Mouse (Mus musculus): ENCODE measurements around the gene Fry. TPM values are rescaled to one million over a fixed set of nuclear protein-coding genes. Genes with fewer than 3 reads are reported as not detected.
A peak's percentile ranks its signal among the peaks of the same experiment; 100 is the strongest.

Fry gene
- polyA plus RNA-seq, 1 experiment: 78.6 TPM

GRCm38 (mm10) chr5:150196211-150196585 is 77.8 kb downstream of the Fry start:
- no peak overlapping the region for H3K27ac ChIP-seq (ENCODE audit: insufficient read depth, low read length)
- H3K4me1 ChIP-seq (ENCODE audit: control insufficient read depth, insufficient read depth, low read length): no peaks in the 10 kb centered on the region
- H3K4me3 ChIP-seq (ENCODE audit: insufficient read depth, low read length): peak overlapping the region; percentile 26
- TF ChIP-seq CTCF (IDR thresholded peaks at IDR 0.05; ENCODE audit: extremely low read depth, insufficient read depth, low read length) (no peak), POLR2A (IDR thresholded peaks at IDR 0.05; ENCODE audit: extremely low read depth, insufficient read depth, low read length) (no peak)

- TF ChIP-seq POLR2A (IDR thresholded peaks at IDR 0.05; ENCODE audit: extremely low read depth, insufficient read depth, low read length): no peak
- TF ChIP-seq CTCF (IDR thresholded peaks at IDR 0.05; ENCODE audit: extremely low read depth, insufficient read depth, low read length): no peak
- Histone ChIP-seq H3K4me1 (ENCODE audit: control insufficient read depth, insufficient read depth, low read length) (no peaks in the 10 kb centered on the region), H3K4me3 (ENCODE audit: insufficient read depth, low read length) (no peak overlapping the region), H3K27ac (ENCODE audit: insufficient read depth, low read length) (no peak overlapping the region)
These were observed 78.5 kb downstream of the Fry start for GRCm38 (mm10) chr5:150196881-150197311.

- Histone ChIP-seq H3K27ac (ENCODE audit: insufficient read depth, low read length) (no peak overlapping the region), H3K4me3 (ENCODE audit: insufficient read depth, low read length) (no peak overlapping the region), H3K4me1 (ENCODE audit: control insufficient read depth, insufficient read depth, low read length) (no peaks in the 10 kb centered on the region)
- TF ChIP-seq POLR2A (IDR thresholded peaks at IDR 0.05; ENCODE audit: extremely low read depth, insufficient read depth, low read length) (no peak), CTCF (IDR thresholded peaks at IDR 0.05; ENCODE audit: extremely low read depth, insufficient read depth, low read length) (0 out of 2 replicates have a peak, but pooled peaks have one; percentile 3)
These were observed 88.3 kb downstream of the Fry start for GRCm38 (mm10) chr5:150206749-150207148.

- TF ChIP-seq CTCF (IDR thresholded peaks at IDR 0.05; ENCODE audit: extremely low read depth, insufficient read depth, low read length) (no peak), POLR2A (IDR thresholded peaks at IDR 0.05; ENCODE audit: extremely low read depth, insufficient read depth, low read length) (no peak)
- Histone ChIP-seq H3K4me3 (ENCODE audit: insufficient read depth, low read length) (no peak overlapping the region), H3K27ac (ENCODE audit: insufficient read depth, low read length) (no peak overlapping the region), H3K4me1 (ENCODE audit: control insufficient read depth, insufficient read depth, low read length) (no peaks in the 10 kb centered on the region)
These were observed 89.2 kb downstream of the Fry start for GRCm38 (mm10) chr5:150207596-150207995.

- H3K4me1 ChIP-seq (ENCODE audit: control insufficient read depth, insufficient read depth, low read length): no peaks in the 10 kb centered on the region
- no peak overlapping the region for H3K27ac ChIP-seq (ENCODE audit: insufficient read depth, low read length)
- H3K4me3 ChIP-seq (ENCODE audit: insufficient read depth, low read length): no peak overlapping the region
- TF ChIP-seq CTCF (IDR thresholded peaks at IDR 0.05; ENCODE audit: extremely low read depth, insufficient read depth, low read length) (no peak), POLR2A (IDR thresholded peaks at IDR 0.05; ENCODE audit: extremely low read depth, insufficient read depth, low read length) (no peak)
These were observed 89.6 kb downstream of the Fry start for GRCm38 (mm10) chr5:150208009-150208408.

- Histone ChIP-seq H3K27ac (ENCODE audit: insufficient read depth, low read length) (no peak overlapping the region), H3K4me1 (ENCODE audit: control insufficient read depth, insufficient read depth, low read length) (no peaks in the 10 kb centered on the region), H3K4me3 (ENCODE audit: insufficient read depth, low read length) (no peak overlapping the region)
- TF ChIP-seq CTCF (IDR thresholded peaks at IDR 0.05; ENCODE audit: extremely low read depth, insufficient read depth, low read length) (no peak), POLR2A (IDR thresholded peaks at IDR 0.05; ENCODE audit: extremely low read depth, insufficient read depth, low read length) (no peak)
These were observed 95.6 kb downstream of the Fry start for GRCm38 (mm10) chr5:150214081-150214480.

GRCm38 (mm10) chr5:150216066-150216465 is 97.6 kb downstream of the Fry start:
- H3K27ac ChIP-seq (ENCODE audit: insufficient read depth, low read length): no peak overlapping the region
- H3K4me3 ChIP-seq (ENCODE audit: insufficient read depth, low read length): no peak overlapping the region
- no peaks in the 10 kb centered on the region for H3K4me1 ChIP-seq (ENCODE audit: control insufficient read depth, insufficient read depth, low read length)
- TF ChIP-seq CTCF (IDR thresholded peaks at IDR 0.05; ENCODE audit: extremely low read depth, insufficient read depth, low read length): no peak
- TF ChIP-seq POLR2A (IDR thresholded peaks at IDR 0.05; ENCODE audit: extremely low read depth, insufficient read depth, low read length): no peak

- no peak for TF ChIP-seq POLR2A (IDR thresholded peaks at IDR 0.05; ENCODE audit: extremely low read depth, insufficient read depth, low read length)
- TF ChIP-seq CTCF (IDR thresholded peaks at IDR 0.05; ENCODE audit: extremely low read depth, insufficient read depth, low read length): no peak
- Histone ChIP-seq H3K4me3 (ENCODE audit: insufficient read depth, low read length) (no peak overlapping the region), H3K27ac (ENCODE audit: insufficient read depth, low read length) (no peak overlapping the region), H3K4me1 (ENCODE audit: control insufficient read depth, insufficient read depth, low read length) (no peaks in the 10 kb centered on the region)
These were observed 101.0 kb downstream of the Fry start for GRCm38 (mm10) chr5:150219457-150219856.

- Histone ChIP-seq H3K4me1 (ENCODE audit: control insufficient read depth, insufficient read depth, low read length) (no peaks in the 10 kb centered on the region), H3K4me3 (ENCODE audit: insufficient read depth, low read length) (no peak overlapping the region)
- no peak for TF ChIP-seq POLR2A (IDR thresholded peaks at IDR 0.05; ENCODE audit: extremely low read depth, insufficient read depth, low read length)
- TF ChIP-seq CTCF (IDR thresholded peaks at IDR 0.05; ENCODE audit: extremely low read depth, insufficient read depth, low read length): peak; percentile 38; the same call in 1 of the 2 replicates
These were observed 101.9 kb downstream of the Fry start for GRCm38 (mm10) chr5:150220333-150220732.

GRCm38 (mm10) chr5:150221806-150222205 is 103.4 kb downstream of the Fry start:
- Histone ChIP-seq H3K4me1 (ENCODE audit: control insufficient read depth, insufficient read depth, low read length) (no peaks in the 10 kb centered on the region), H3K27ac (ENCODE audit: insufficient read depth, low read length) (no peak overlapping the region), H3K4me3 (ENCODE audit: insufficient read depth, low read length) (no peak overlapping the region)
- TF ChIP-seq POLR2A (IDR thresholded peaks at IDR 0.05; ENCODE audit: extremely low read depth, insufficient read depth, low read length): no peak
- no peak for TF ChIP-seq CTCF (IDR thresholded peaks at IDR 0.05; ENCODE audit: extremely low read depth, insufficient read depth, low read length)

More at GRCm38 (mm10) chr5:150220333-150220732, 101.9 kb downstream of the Fry start:
- no peak overlapping the region for H3K27ac ChIP-seq (ENCODE audit: insufficient read depth, low read length)
